Mouse (Mus musculus) hindbrain, postnatal 0 days (tissue): ENCODE results near the gene Arhgap25. TPM values are rescaled to one million over a fixed set of nuclear protein-coding genes. Genes with fewer than 3 reads are reported as not detected.

Source experiments
- ATAC-seq: fragments of 200-750 bp; cut with Nextera tagmentation; 2 replicates; pipeline ENCODE4 v1.8.0; 2017; ENCODE audit warnings: mild to moderate bottlenecking, moderate TSS enrichment, moderate library complexity
- DNase-seq: peaks from one replicate; pipeline ENCODE4 v3.0.0-alpha.2; 2015; ENCODE audit warnings: low spot score
- H3K27ac ChIP-seq: fragments of 300-500 bp; sonication (generic); 2 replicates; pipeline ENCODE4 v1.5.1; 2014; ENCODE audit warnings: mild to moderate bottlenecking
- H3K27me3 ChIP-seq: fragments of 300-500 bp; sonication (generic); 2 replicates; pipeline ENCODE4 v1.6.1; 2014; ENCODE audit warnings: low read length, mixed read lengths; ENCODE audit not compliant: insufficient read depth
- H3K36me3 ChIP-seq: fragments of 300-500 bp; sonication (generic); 2 replicates; pipeline ENCODE4 v1.6.1; 2014; ENCODE audit warnings: low read length, mixed read lengths; ENCODE audit not compliant: insufficient read depth
- H3K4me1 ChIP-seq: fragments of 300-500 bp; sonication (generic); 2 replicates; pipeline ENCODE4 v1.6.1; 2014; ENCODE audit warnings: antibody characterized with exemption, low read length, mixed read lengths; ENCODE audit not compliant: insufficient read depth
- H3K4me2 ChIP-seq: fragments of 300-500 bp; sonication (generic); 2 replicates; pipeline ENCODE4 v1.6.1; 2014; ENCODE audit warnings: low read depth, mild to moderate bottlenecking, low read length, moderate library complexity, mixed read lengths
- H3K4me3 ChIP-seq: fragments of 300-500 bp; sonication (generic); 2 replicates; pipeline ENCODE4 v1.5.1; 2014; ENCODE audit warnings: low read length
- H3K9ac ChIP-seq: fragments of 300-500 bp; sonication (generic); replicated peaks from 2 replicates; pipeline ENCODE4 v1.6.1; 2014; ENCODE audit warnings: mild to moderate bottlenecking, low read length, moderate library complexity, mixed read lengths
- H3K9me3 ChIP-seq: fragments of 300-500 bp; sonication (generic); 2 replicates; pipeline ENCODE4 v1.6.1; 2016; ENCODE audit warnings: low read length, mixed read lengths
- CTCF ChIP-seq: IDR thresholded peaks from 2 replicates; pipeline ENCODE4 v1.5.1; 2016; ENCODE audit warnings: antibody characterized with exemption, control low read depth, low read depth
- WGBS: fragments of 180-500 bp; shearing (Covaris S2); extraction: QIAGEN DNeasy Blood & Tissue Kit; methylation state at CpG from one replicate; pipeline ENCODE4 v1.1.7; 2014; 5-methylcytosine and 5-hydroxymethylcytosine counted together
- polyA plus RNA-seq: library from polyadenylated mRNA; unstranded; fragments of >200 nt; fragmentation: Nextera tagmentation; extraction: Ambion mirVana; gene quantifications from 2 replicates; pipeline ENCODE4 v1.2.1, GENCODE M21; 2015
- total RNA-seq: library from RNA; depleted of rRNA; stranded (reverse); fragments of >200 nt; gene quantifications from 2 replicates; pipeline ENCODE4 v1.2.3, GENCODE M21; 2014

Gene Arhgap25
- total and polyA plus RNA-seq, 2 experiments from 2014 or later, result 1.3 to 1.9 TPM

GRCm38 (mm10) chr6:87519809-87520208 is 13.2 kb downstream of the Arhgap25 start:
- 89% methylated on average over 11 of the region's 11 CpGs for WGBS
- Histone ChIP-seq H3K4me2 (no peak overlapping the region), H3K9me3 (no peaks in the 10 kb centered on the region), H3K27me3 (no peaks in the 10 kb centered on the region), H3K36me3 (no peaks in the 10 kb centered on the region), H3K4me3 (no peak overlapping the region), H3K4me1 (no peaks in the 10 kb centered on the region), H3K27ac (no peak overlapping the region), H3K9ac (no peak overlapping the region)
- no peak for TF ChIP-seq CTCF
- no peak for ATAC-seq
- no peak for DNase-seq

- Histone ChIP-seq H3K36me3 (no peaks in the 10 kb centered on the region), H3K9me3 (no peaks in the 10 kb centered on the region), H3K9ac (no peak overlapping the region), H3K4me3 (no peak overlapping the region), H3K27ac (no peak overlapping the region), H3K27me3 (no peaks in the 10 kb centered on the region), H3K4me2 (no peak overlapping the region), H3K4me1 (no peaks in the 10 kb centered on the region)
- DNase-seq, result no peak
- TF ChIP-seq CTCF, result no peak
- WGBS, result 94% methylated on average over 10 of the region's 10 CpGs
- no peak for ATAC-seq
Observed at GRCm38 (mm10) chr6:87518622-87519021, 14.4 kb downstream of the Arhgap25 start.

DNA sequence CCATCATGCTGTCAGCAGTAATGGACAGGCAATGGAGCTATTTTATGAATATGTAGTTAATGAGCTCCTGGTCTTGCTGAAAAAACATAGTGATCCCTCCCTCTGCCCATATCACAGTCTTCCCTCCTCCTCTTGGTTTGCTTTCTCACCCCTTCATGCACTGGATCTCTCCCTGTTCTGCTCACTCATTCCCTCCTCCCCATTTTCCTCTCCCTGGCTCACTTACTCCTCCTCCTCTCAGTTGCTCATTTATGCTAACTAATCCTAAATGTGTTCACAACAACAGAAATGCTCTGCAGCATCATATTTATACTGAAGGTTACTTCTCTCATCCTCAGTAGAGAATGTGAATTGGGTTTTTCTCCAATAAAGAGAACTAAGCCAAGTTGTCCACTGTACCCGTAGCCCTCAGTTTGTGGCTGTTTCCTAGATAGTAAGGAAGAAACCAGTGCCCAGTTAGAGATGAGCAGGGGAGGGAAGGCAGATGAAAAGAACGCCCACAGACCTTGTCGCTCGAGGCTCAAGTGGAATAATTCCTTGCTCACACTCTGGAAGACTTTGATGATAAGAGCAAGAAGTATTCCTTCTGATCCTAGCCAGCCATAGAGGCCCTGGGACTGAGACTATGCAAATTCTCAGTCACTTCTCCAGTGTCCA is 15.2 kb downstream of the Arhgap25 start:
- H3K4me1 ChIP-seq, result no peaks in the 10 kb centered on the region
- H3K9ac ChIP-seq, result no peak overlapping the region
- H3K27ac ChIP-seq, result no peak overlapping the region
- WGBS, result 92% methylated on average over 4 of the region's 4 CpGs
- H3K27me3 ChIP-seq, result no peaks in the 10 kb centered on the region
- H3K36me3 ChIP-seq, result no peaks in the 10 kb centered on the region
- DNase-seq (no peak), ATAC-seq (no peak)
- H3K4me3 ChIP-seq, result no peak overlapping the region
- no peaks in the 10 kb centered on the region for H3K9me3 ChIP-seq
- no peak for TF ChIP-seq CTCF
- H3K4me2 ChIP-seq, result no peak overlapping the region

DNA sequence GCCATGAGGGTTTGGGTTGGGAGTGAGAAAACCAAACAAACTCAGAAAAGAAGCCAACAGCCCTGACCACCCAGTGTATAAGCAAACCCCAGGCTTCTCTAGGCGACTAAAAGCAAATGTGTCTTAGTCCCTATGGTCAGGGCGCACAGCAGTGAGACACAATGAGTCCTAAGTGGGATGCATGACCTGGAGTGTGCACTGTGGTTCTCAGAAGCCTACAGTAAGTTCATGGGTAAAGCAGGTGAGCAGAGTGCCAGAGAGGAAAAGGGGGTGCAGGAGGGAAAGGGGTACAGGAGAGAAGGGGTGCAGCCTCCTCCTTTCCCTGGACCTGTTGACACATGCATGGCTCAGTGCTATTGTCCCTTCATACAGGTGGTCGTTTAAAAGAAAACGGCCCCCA is 18.7 kb downstream of the Arhgap25 start:
- Histone ChIP-seq H3K27me3 (no peaks in the 10 kb centered on the region), H3K27ac (no peak overlapping the region), H3K4me1 (no peaks in the 10 kb centered on the region), H3K36me3 (no peaks in the 10 kb centered on the region), H3K4me2 (no peak overlapping the region), H3K4me3 (no peak overlapping the region), H3K9ac (no peak overlapping the region), H3K9me3 (no peaks in the 10 kb centered on the region)
- DNase-seq (no peak), ATAC-seq (no peak)
- TF ChIP-seq CTCF, result no peak
- 84% methylated on average over 4 of the region's 4 CpGs for WGBS

GRCm38 (mm10) chr6:87513046-87513767 is 19.9 kb downstream of the Arhgap25 start:
- ATAC-seq, result peak; percentile 67; the same call in 1 of the 2 replicates
- H3K27ac ChIP-seq, result no peak overlapping the region
- no peaks in the 10 kb centered on the region for H3K27me3 ChIP-seq
- H3K4me3 ChIP-seq, result no peak overlapping the region
- H3K9ac ChIP-seq, result no peak overlapping the region
- H3K4me1 ChIP-seq, result no peaks in the 10 kb centered on the region
- DNase-seq, result peak; percentile 83
- H3K4me2 ChIP-seq, result no peak overlapping the region
- no peaks in the 10 kb centered on the region for H3K36me3 ChIP-seq
- TF ChIP-seq CTCF, result peak; percentile 92
- 68% methylated on average over 12 of the region's 12 CpGs for WGBS
- no peaks in the 10 kb centered on the region for H3K9me3 ChIP-seq

DNA sequence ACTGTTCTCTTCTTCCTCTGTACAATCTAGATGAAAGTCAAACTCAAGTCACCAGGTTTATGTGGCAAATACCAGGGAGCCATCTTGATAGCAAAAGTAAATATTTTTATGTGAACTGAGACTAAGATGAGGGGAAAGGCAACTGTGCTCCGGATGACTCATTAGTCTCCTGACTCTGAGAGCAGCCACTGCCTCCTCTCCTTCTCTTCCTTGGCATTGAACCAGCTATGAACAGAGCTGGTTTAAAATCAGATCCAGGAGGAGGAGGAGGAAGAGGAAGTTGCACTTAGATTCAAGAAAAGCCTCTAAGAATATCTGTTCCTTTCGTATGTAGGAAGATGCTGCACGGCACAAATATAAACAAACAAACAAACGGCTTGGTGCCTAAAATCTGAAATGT is 22.1 kb downstream of the Arhgap25 start:
- TF ChIP-seq CTCF, result no peak
- Histone ChIP-seq H3K9me3 (no peaks in the 10 kb centered on the region), H3K27ac (no peak overlapping the region), H3K36me3 (no peaks in the 10 kb centered on the region), H3K4me2 (no peak overlapping the region), H3K4me1 (no peaks in the 10 kb centered on the region), H3K4me3 (no peak overlapping the region), H3K27me3 (no peaks in the 10 kb centered on the region), H3K9ac (no peak overlapping the region)
- ATAC-seq (no peak), DNase-seq (no peak)
- 72% methylated on average over 4 of the region's 4 CpGs for WGBS

DNA sequence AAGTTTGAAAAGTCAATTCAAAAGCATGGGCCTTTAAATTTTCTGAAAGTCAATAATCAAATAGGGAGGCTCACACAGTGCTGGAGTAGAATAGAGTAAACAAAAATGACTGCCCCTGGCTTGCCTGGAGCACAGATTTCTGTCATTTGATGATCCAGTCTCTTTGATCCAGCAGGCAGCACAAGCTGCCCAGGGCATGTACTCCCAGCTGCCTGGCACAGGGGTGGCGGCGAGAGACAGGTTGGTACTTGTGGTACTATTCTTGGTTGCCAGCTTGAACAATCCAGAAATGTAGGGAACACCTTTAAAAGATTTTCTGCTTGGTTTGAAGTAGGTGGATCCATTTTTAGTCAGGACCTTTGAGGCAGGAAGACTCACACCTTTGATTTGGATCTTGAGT is 23.3 kb downstream of the Arhgap25 start:
- Histone ChIP-seq H3K9ac (no peak overlapping the region), H3K27ac (no peak overlapping the region), H3K4me1 (no peaks in the 10 kb centered on the region), H3K4me3 (no peak overlapping the region), H3K36me3 (no peaks in the 10 kb centered on the region), H3K4me2 (no peak overlapping the region), H3K9me3 (no peaks in the 10 kb centered on the region), H3K27me3 (no peaks in the 10 kb centered on the region)
- no peak for TF ChIP-seq CTCF
- ATAC-seq, result no peak
- no peak for DNase-seq
- 95% methylated on average over 2 of the region's 2 CpGs for WGBS
